Mouse (Mus musculus) CH12.LX (cell line): ENCODE measurements at regions not wholly inside any gene's neighbourhood (a gene's known extent, or its start where the extent isn't known, plus 50 kb on each side); places are given as distances from the start of the nearest gene placed in this dataset.

Source experiments
- DNase-seq: peaks from one replicate; pipeline ENCODE4 v3.0.0-alpha.2; 2013; ENCODE audit errors: extremely low read depth
- H3K27ac ChIP-seq: 2 replicates; pipeline ENCODE4 v1.5.1; 2012; ENCODE audit warnings: low read depth, mild to moderate bottlenecking, control low read depth, moderate library complexity; ENCODE audit not compliant: insufficient read depth
- H3K27me3 ChIP-seq: replicated peaks from 2 replicates; pipeline ENCODE3; 2012; ENCODE audit warnings: inconsistent platforms
- H3K36me3 ChIP-seq, 2 experiments: replicated peaks in 1 of 2; 2 replicates each; pipeline versions ENCODE3 to v1.6.1; 2012; ENCODE audit warnings: inconsistent platforms in 1 of 2, low read length in 1 of 2, mild to moderate bottlenecking in 1 of 2, mixed read lengths in 1 of 2, moderate library complexity in 1 of 2; ENCODE audit not compliant: control insufficient read depth in 1 of 2, insufficient read depth in 1 of 2
- H3K4me1 ChIP-seq, 2 experiments: 2 replicates each; pipeline ENCODE4 v1.6.1; 2012; ENCODE audit warnings: inconsistent platforms in 1 of 2, moderate library complexity in 1 of 2; ENCODE audit not compliant: insufficient read depth in 2 of 2, control insufficient read depth in 1 of 2
- H3K4me2 ChIP-seq: 2 replicates; pipeline ENCODE4 v1.6.1; 2012; ENCODE audit warnings: low read depth, mild to moderate bottlenecking, control low read depth; ENCODE audit not compliant: poor library complexity, insufficient read depth, severe bottlenecking
- H3K4me3 ChIP-seq, 3 experiments: fragments of 150-350 bp in 1 of 3; sonication (generic) in 1 of 3; replicated peaks in 1 of 3; 2 replicates each; pipeline versions ENCODE3 to v1.5.1; 2011 to 2012; ENCODE audit warnings: low read depth in 2 of 3, low read length in 2 of 3, mild to moderate bottlenecking in 2 of 3, moderate library complexity in 2 of 3, control low read depth in 1 of 3, improper control_type of control experiment in 1 of 3, inconsistent platforms in 1 of 3, mixed read lengths in 1 of 3; ENCODE audit not compliant: poor library complexity in 1 of 3
- H3K79me2 ChIP-seq: replicated peaks from 2 replicates; pipeline ENCODE4 v1.6.1; 2012; ENCODE audit warnings: mild to moderate bottlenecking, moderate library complexity; ENCODE audit not compliant: control insufficient read depth, poor library complexity, insufficient read depth, severe bottlenecking; ENCODE audit errors: extremely low read depth
- H3K9ac ChIP-seq: 2 replicates; pipeline ENCODE4 v1.6.1; 2012; ENCODE audit warnings: low read depth, mild to moderate bottlenecking, control low read depth, moderate library complexity; ENCODE audit not compliant: insufficient read depth
- H3K9me3 ChIP-seq: replicated peaks from 2 replicates; pipeline ENCODE3; 2012; ENCODE audit warnings: low read length, inconsistent platforms, mixed read lengths
- BHLHE40 ChIP-seq: IDR thresholded peaks from 2 replicates; pipeline ENCODE4 v1.6.1; 2011; ENCODE audit warnings: mild to moderate bottlenecking, low read depth, low read length, improper control_type of control experiment
- CHD1 ChIP-seq: IDR thresholded peaks from 2 replicates; pipeline ENCODE4 v1.6.1; 2012; ENCODE audit warnings: low read depth, low read length, improper control_type of control experiment, inconsistent platforms
- CHD2 ChIP-seq: IDR thresholded peaks from 2 replicates; pipeline ENCODE4 v1.6.1; 2011; ENCODE audit warnings: low read length, improper control_type of control experiment
- CTCF ChIP-seq, 2 experiments: IDR thresholded peaks in 1 of 2; conservative IDR thresholded peaks in 1 of 2; 2 replicates each; pipeline ENCODE4 v1.5.1; 2011 to 2012; ENCODE audit warnings: low read depth in 2 of 2, low read length in 2 of 2, improper control_type of control experiment in 1 of 2, inconsistent platforms in 1 of 2, mild to moderate bottlenecking in 1 of 2, moderate library complexity in 1 of 2
- E2F4 ChIP-seq: IDR thresholded peaks from 2 replicates; pipeline ENCODE4 v1.6.1; 2011; ENCODE audit warnings: low read depth, low read length, improper control_type of control experiment; ENCODE audit not compliant: insufficient replicate concordance
- ELF1 ChIP-seq: IDR thresholded peaks from 2 replicates; pipeline ENCODE4 v1.6.1; 2014; ENCODE audit warnings: low read depth, mild to moderate bottlenecking, inconsistent platforms, low read length, improper control_type of control experiment
- EP300 ChIP-seq: IDR thresholded peaks from 2 replicates; pipeline ENCODE4 v1.6.1; 2011; ENCODE audit warnings: low read length, improper control_type of control experiment
- HCFC1 ChIP-seq: IDR thresholded peaks from 2 replicates; pipeline ENCODE4 v1.6.1; 2012; ENCODE audit warnings: low read depth, mild to moderate bottlenecking, inconsistent platforms, low read length, improper control_type of control experiment
- JUN ChIP-seq: IDR thresholded peaks from 2 replicates; pipeline ENCODE4 v1.6.1; 2011; ENCODE audit warnings: low read depth, mild to moderate bottlenecking, low read length, improper control_type of control experiment, moderate library complexity; ENCODE audit not compliant: insufficient read depth
- JUND ChIP-seq: conservative IDR thresholded peaks from 2 replicates; pipeline ENCODE4 v1.6.1; 2011; ENCODE audit warnings: low read depth, low read length, improper control_type of control experiment
- MAFK ChIP-seq: IDR thresholded peaks from 2 replicates; pipeline ENCODE4 v1.6.1; 2011; ENCODE audit warnings: low read length, improper control_type of control experiment; ENCODE audit not compliant: insufficient replicate concordance
- MAX ChIP-seq: IDR thresholded peaks from 2 replicates; pipeline ENCODE4 v1.6.1; 2011; ENCODE audit warnings: low read length, improper control_type of control experiment
- MEF2A ChIP-seq: IDR thresholded peaks from 2 replicates; pipeline ENCODE4 v1.6.1; 2014; ENCODE audit warnings: low read depth, mild to moderate bottlenecking, inconsistent platforms, low read length, improper control_type of control experiment, borderline replicate concordance
- MXI1 ChIP-seq: IDR thresholded peaks from 2 replicates; pipeline ENCODE4 v1.6.1; 2011; ENCODE audit warnings: mild to moderate bottlenecking, low read depth, low read length, improper control_type of control experiment
- RAD21 ChIP-seq: IDR thresholded peaks from 2 replicates; pipeline ENCODE4 v1.6.1; 2011; ENCODE audit warnings: low read depth, mild to moderate bottlenecking, low read length, improper control_type of control experiment, moderate library complexity
- SMC3 ChIP-seq: IDR thresholded peaks from 2 replicates; pipeline ENCODE4 v1.6.1; 2011; ENCODE audit warnings: low read depth, low read length, improper control_type of control experiment
- TBP ChIP-seq: conservative IDR thresholded peaks from 2 replicates; pipeline ENCODE4 v1.6.1; 2011; ENCODE audit warnings: low read depth, low read length, improper control_type of control experiment
- UBTF ChIP-seq: IDR thresholded peaks from 2 replicates; pipeline ENCODE4 v1.6.1; 2012; ENCODE audit warnings: low read depth, mild to moderate bottlenecking, inconsistent platforms, low read length, improper control_type of control experiment, moderate library complexity
- USF1 ChIP-seq: IDR thresholded peaks from 2 replicates; pipeline ENCODE4 v1.6.1; 2014; ENCODE audit warnings: low read depth, mild to moderate bottlenecking, inconsistent platforms, low read length, improper control_type of control experiment
- ZKSCAN1 ChIP-seq: IDR thresholded peaks from 2 replicates; pipeline ENCODE4 v1.6.1; 2012; ENCODE audit warnings: low read depth, inconsistent platforms, low read length, improper control_type of control experiment, borderline replicate concordance
- ZMIZ1 ChIP-seq: IDR thresholded peaks from 2 replicates; pipeline ENCODE4 v1.6.1; 2012; ENCODE audit warnings: low read depth, mild to moderate bottlenecking, inconsistent platforms, low read length, improper control_type of control experiment
- dilution Hi-C: fragments of 300-500 bp; cut with MboI; formaldehyde crosslinking; loops from 2 replicates; pipeline ENCODE4 v1.14.3; 2020; ENCODE audit warnings: low sequenced_read_pairs; ENCODE audit not compliant: extremely low pct_unique_long_range_greater_than_20kb, extremely low pct_ligation_motif_present
- in situ Hi-C: fragments of 300-500 bp; cut with MboI; formaldehyde crosslinking; loops from 3 replicates; pipeline ENCODE4 v1.14.3; 2019; ENCODE audit warnings: low sequenced_read_pairs, low pct_ligation_motif_present, low pct_unique_long_range_greater_than_20kb, mixed read lengths

DNA sequence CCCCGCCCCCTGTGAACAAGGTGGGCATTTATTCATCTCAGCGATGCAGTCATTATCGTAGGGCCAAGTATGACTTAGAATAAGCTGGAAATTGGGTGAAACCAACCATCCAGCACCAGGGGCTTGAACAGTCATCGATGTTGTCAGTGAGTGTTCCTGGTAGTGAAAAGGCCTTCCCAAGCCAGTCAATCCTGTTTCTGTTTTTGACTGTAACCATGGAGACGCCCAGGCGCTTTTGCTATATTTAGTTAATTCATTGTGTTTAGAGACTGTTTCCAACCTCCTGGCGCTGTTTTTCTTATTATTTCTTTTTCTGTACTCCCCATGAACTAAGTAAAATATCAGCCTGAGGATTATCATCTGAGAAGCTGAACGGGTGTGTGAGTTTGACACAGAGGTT lies 113.4 kb downstream of the Dusp6 start:
- in situ Hi-C loops (no loop called here), dilution Hi-C loops (no loop called here)
- Histone ChIP-seq H3K27ac (no peak overlapping the region), H3K9me3 (no peaks in the 10 kb centered on the region), H3K79me2 (no peaks in the 10 kb centered on the region), H3K27me3 (no peaks in the 10 kb centered on the region), H3K9ac (no peak overlapping the region), H3K4me2 (no peak overlapping the region), H3K4me1 (peaks cover 5 to 13% of the 10 kb centered on the region in 2 experiments; a peak in 3 of 4 replicates), H3K4me3 (no peak overlapping the region), H3K36me3 (no peaks in the 10 kb centered on the region)
- DNase-seq = no peak
- TF ChIP-seq UBTF (no peak), USF1 (no peak), RAD21 (no peak), CHD2 (no peak), MEF2A (no peak), EP300 (no peak), JUN (no peak), TBP (no peak), SMC3 (no peak), ZMIZ1 (no peak), BHLHE40 (no peak), MAFK (no peak)

DNA sequence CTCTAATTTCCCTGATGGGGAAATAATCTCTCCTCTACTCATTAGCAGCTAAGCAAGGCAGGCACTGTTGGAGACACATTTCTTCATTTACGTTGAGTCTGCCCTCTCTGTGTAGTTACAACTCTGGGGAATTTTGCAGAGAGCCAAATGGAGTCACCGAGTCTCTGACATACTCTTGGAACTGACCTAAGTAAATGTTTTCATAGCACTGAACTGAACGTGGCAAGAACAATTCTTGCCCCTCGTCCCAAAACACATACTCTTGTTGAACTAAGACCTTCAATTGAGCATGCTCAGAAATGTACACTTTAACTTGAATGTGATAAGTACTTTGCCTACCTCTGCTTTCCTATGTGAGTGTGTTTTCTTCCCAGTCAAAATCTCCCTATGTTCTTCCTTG lies 114.5 kb downstream of the Dusp6 start:
- no peak for DNase-seq
- in situ Hi-C loops (no loop called here), dilution Hi-C loops (no loop called here)
- no peaks in the 10 kb centered on the region for H3K9me3 ChIP-seq
- TF ChIP-seq USF1 (no peak), CTCF (conservative IDR thresholded peaks at IDR 0.05 in 1 of 2, IDR thresholded peaks at IDR 0.05 in 1 of 2; ENCODE audit: low read depth in 2 of 2, low read length in 2 of 2) (no peak), MAFK (no peak), ZMIZ1 (no peak), UBTF (no peak), ZKSCAN1 (no peak), E2F4 (no peak), SMC3 (no peak), CHD1 (no peak), MAX (no peak), ELF1 (no peak), HCFC1 (no peak), MXI1 (no peak), MEF2A (no peak), EP300 (no peak), JUND (no peak), CHD2 (no peak), BHLHE40 (no peak), JUN (no peak)
- H3K4me2 ChIP-seq = no peak overlapping the region
- H3K4me1 ChIP-seq = peaks cover 0 to 2% of the 10 kb centered on the region in 2 experiments; a peak in 2 of 4 replicates
- no peaks in the 10 kb centered on the region for H3K79me2 ChIP-seq
- no peak overlapping the region for H3K9ac ChIP-seq
- no peaks in the 10 kb centered on the region for H3K36me3 ChIP-seq
- H3K4me3 ChIP-seq = no peak overlapping the region
- H3K27me3 ChIP-seq = no peaks in the 10 kb centered on the region
- no peak overlapping the region for H3K27ac ChIP-seq
